Mouse (Mus musculus) R1 (cell line): ENCODE measurements around the gene Lgr4.
"Not testable (repeated sequence)": the region's sequence is repeated elsewhere in the genome, so short reads cannot be mapped to it uniquely, and the experiment has no call there.

Source experiments
- DNase-seq: peaks from one replicate; pipeline ENCODE4 v3.0.0-alpha.2; 2018; ENCODE audit warnings: low read depth, low spot score

The Lgr4 gene

GRCm38 (mm10) chr2:109917496-109918413 lies at the start of gene Lgr4:
TSS of gene Lgr4 (plus strand) at chr2:109917647.
- DNase-seq = peak; percentile 100

- not testable (repeated sequence) for DNase-seq
Measured at GRCm38 (mm10) chr2:109879429-109879828, 38.0 kb upstream of the Lgr4 start.

- no peak for DNase-seq
Measured at GRCm38 (mm10) chr2:109881111-109881510, 36.3 kb upstream of the Lgr4 start.

GRCm38 (mm10) chr2:109881625-109882024 lies 35.8 kb upstream of the Lgr4 start:
- DNase-seq = no peak

GRCm38 (mm10) chr2:109884106-109884505 lies 33.3 kb upstream of the Lgr4 start:
- DNase-seq = no peak

GRCm38 (mm10) chr2:109884507-109884906 lies 32.9 kb upstream of the Lgr4 start:
- no peak for DNase-seq

- DNase-seq = no peak
Measured at GRCm38 (mm10) chr2:109890068-109890467, 27.4 kb upstream of the Lgr4 start.

- DNase-seq = peak; percentile 95
Measured at GRCm38 (mm10) chr2:109890597-109890996, 26.9 kb upstream of the Lgr4 start, which contains the start of gene Lin7c. TSS of gene Lin7c (plus strand) at chr2:109890853.

- peak; percentile 60 for DNase-seq
Measured at GRCm38 (mm10) chr2:109891031-109891430, 26.4 kb upstream of the Lgr4 start.

GRCm38 (mm10) chr2:109891471-109891870 lies 26.0 kb upstream of the Lgr4 start:
- DNase-seq = peak; percentile 41

- DNase-seq = peak; percentile 59
Measured at GRCm38 (mm10) chr2:109896311-109896710, 21.1 kb upstream of the Lgr4 start.

GRCm38 (mm10) chr2:109902869-109903268 lies 14.6 kb upstream of the Lgr4 start:
- DNase-seq = no peak

GRCm38 (mm10) chr2:109904171-109904821 lies 13.2 kb upstream of the Lgr4 start:
- DNase-seq = peak; percentile 85

- no peak for DNase-seq
Measured at GRCm38 (mm10) chr2:109909122-109909521, 8.3 kb upstream of the Lgr4 start.

- DNase-seq = peak; percentile 76
Measured at GRCm38 (mm10) chr2:109912216-109912615, 5.2 kb upstream of the Lgr4 start.

- DNase-seq = peak; percentile 74
Measured at GRCm38 (mm10) chr2:109912766-109913165, 4.7 kb upstream of the Lgr4 start.

- peak; percentile 95 for DNase-seq
Measured at GRCm38 (mm10) chr2:109913241-109913640, 4.2 kb upstream of the Lgr4 start.

GRCm38 (mm10) chr2:109914601-109915000 lies 2.8 kb upstream of the Lgr4 start:
- no peak for DNase-seq

- no peak for DNase-seq
Measured at GRCm38 (mm10) chr2:109916782-109917495, 508 bp upstream of the Lgr4 start.

- peak; percentile 41 for DNase-seq
Measured at GRCm38 (mm10) chr2:109918592-109919262, 1.3 kb downstream of the Lgr4 start.

- DNase-seq = no peak
Measured at GRCm38 (mm10) chr2:109920471-109920870, 3.0 kb downstream of the Lgr4 start.
